Mouse (Mus musculus) liver, postnatal 0 days (tissue): ENCODE results near the gene Hpn. TPM values are rescaled to one million over a fixed set of nuclear protein-coding genes. Genes with fewer than 3 reads are reported as not detected.

Experiments
- ATAC-seq: fragments of 200-750 bp; cut with Nextera tagmentation; 2 replicates; pipeline ENCODE4 v1.8.0; 2017; ENCODE audit warnings: mild to moderate bottlenecking, moderate library complexity
- DNase-seq: peaks from one replicate; pipeline ENCODE4 v3.0.0-alpha.2; 2016
- H3K27ac ChIP-seq: fragments of 300-500 bp; sonication (generic); 2 replicates; pipeline ENCODE4 v1.5.1; 2014; ENCODE audit warnings: antibody characterized with exemption, moderate library complexity, mild to moderate bottlenecking, low read depth
- H3K27me3 ChIP-seq: fragments of 300-500 bp; sonication (generic); 2 replicates; pipeline ENCODE4 v1.6.1; 2014; ENCODE audit warnings: low read length, control low read depth, mixed read lengths; ENCODE audit not compliant: insufficient read depth
- H3K36me3 ChIP-seq: fragments of 300-500 bp; sonication (generic); replicated peaks from 2 replicates; pipeline ENCODE4 v1.6.1; 2014; ENCODE audit warnings: mild to moderate bottlenecking, control low read depth, low read length, moderate library complexity, mixed read lengths; ENCODE audit not compliant: insufficient read depth
- H3K4me1 ChIP-seq: fragments of 300-500 bp; sonication (generic); 2 replicates; pipeline ENCODE4 v1.6.1; 2014; ENCODE audit warnings: antibody characterized with exemption, mild to moderate bottlenecking, control low read depth; ENCODE audit not compliant: insufficient read depth
- H3K4me2 ChIP-seq: fragments of 300-500 bp; sonication (generic); 2 replicates; pipeline ENCODE4 v1.6.1; 2014; ENCODE audit warnings: low read depth, mild to moderate bottlenecking, low read length, moderate library complexity, mixed read lengths
- H3K4me3 ChIP-seq: fragments of 300-500 bp; sonication (generic); 2 replicates; pipeline ENCODE4 v1.5.1; 2014; ENCODE audit warnings: low read depth, low read length
- H3K9ac ChIP-seq: fragments of 300-500 bp; sonication (generic); replicated peaks from 2 replicates; pipeline ENCODE4 v1.6.1; 2014; ENCODE audit warnings: mild to moderate bottlenecking, moderate library complexity
- H3K9me3 ChIP-seq: fragments of 300-500 bp; sonication (generic); 2 replicates; pipeline ENCODE4 v1.6.1; 2016; ENCODE audit warnings: mild to moderate bottlenecking, control low read depth, low read length, mixed read lengths
- CTCF ChIP-seq: sonication (generic); IDR thresholded peaks from 2 replicates; pipeline ENCODE4 v1.5.1; 2016; ENCODE audit warnings: antibody characterized with exemption, low read depth
- EP300 ChIP-seq: IDR thresholded peaks from 2 replicates; pipeline ENCODE4 v1.6.1; 2016; ENCODE audit warnings: antibody characterized with exemption, low read depth, mild to moderate bottlenecking
- WGBS: fragments of 180-500 bp; shearing (Covaris S2); extraction: QIAGEN DNeasy Blood & Tissue Kit; methylation state at CpG from one replicate; pipeline ENCODE4 v1.1.7; 2014; ENCODE audit not compliant: insufficient replicate concordance; 5-methylcytosine and 5-hydroxymethylcytosine counted together
- polyA plus RNA-seq: library from polyadenylated mRNA; unstranded; fragments of >200 nt; fragmentation: Nextera tagmentation; extraction: Ambion mirVana; gene quantifications from 2 replicates; pipeline ENCODE4 v1.2.1, GENCODE M21; 2015

Hpn gene
- polyA plus RNA-seq, 1 experiment from 2014 or later: 250 TPM

DNA sequence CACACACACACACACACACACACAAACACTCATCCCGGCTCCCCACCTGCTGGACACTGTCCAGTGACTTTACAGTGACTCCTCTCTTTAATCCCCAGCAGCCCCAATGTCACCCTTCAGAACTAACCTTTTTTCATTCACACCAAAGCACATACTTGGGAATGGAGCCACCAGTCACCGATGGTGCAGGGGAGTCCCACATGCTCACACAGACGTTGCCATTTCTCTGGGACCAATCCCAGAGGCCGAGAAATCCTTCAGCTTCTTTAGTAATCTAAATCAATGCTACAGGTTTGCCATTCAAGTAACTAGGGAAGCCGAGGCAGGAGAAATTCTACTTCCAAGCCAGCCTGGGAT lies 40.4 kb downstream of the Hpn start:
- no peak for TF ChIP-seq CTCF
- no peak for TF ChIP-seq EP300
- Histone ChIP-seq H3K4me1 (no peaks in the 10 kb centered on the region), H3K4me3 (no peak overlapping the region), H3K4me2 (no peak overlapping the region), H3K27me3 (no peaks in the 10 kb centered on the region), H3K9me3 (no peaks in the 10 kb centered on the region), H3K36me3 (no peaks in the 10 kb centered on the region), H3K27ac (no peak overlapping the region), H3K9ac (no peak overlapping the region)
- 55% methylated on average over 5 of the region's 5 CpGs for WGBS
- ATAC-seq: no peak
- no peak for DNase-seq

DNA sequence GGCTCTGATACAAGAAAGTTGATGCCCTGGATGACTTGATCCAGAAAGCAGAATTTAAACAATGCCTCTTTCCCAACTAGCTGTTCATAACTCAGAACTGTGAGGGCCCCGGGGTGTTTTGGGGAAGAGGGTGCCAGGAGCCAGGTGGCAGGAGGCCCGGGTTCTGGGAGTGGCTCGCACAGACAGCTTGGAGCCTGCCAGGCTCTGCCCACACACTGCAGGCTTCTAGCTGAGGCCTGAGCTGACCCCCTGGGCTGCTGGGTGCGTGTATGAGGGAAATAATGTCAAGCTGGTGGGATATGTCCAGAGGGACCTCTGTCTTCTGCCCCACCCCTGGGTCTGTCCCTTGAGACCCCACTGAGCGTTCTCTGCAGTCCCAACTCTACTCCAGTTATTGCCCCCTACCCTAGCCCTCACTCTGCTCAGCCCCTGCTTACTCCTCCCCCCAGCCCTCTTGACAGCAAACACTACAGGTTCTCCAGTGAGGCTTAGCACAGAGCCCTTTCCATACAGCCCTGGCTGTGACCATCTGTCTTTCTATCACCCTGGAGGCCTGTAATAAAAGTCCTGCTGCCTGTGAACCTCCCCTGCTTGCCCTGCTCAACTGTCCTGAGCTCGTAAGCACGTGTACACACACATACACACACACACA lies 40.9 kb downstream of the Hpn start:
- WGBS: 62% methylated on average over 7 of the region's 7 CpGs
- Histone ChIP-seq H3K27me3 (no peaks in the 10 kb centered on the region), H3K27ac (no peak overlapping the region), H3K9ac (no peak overlapping the region), H3K4me3 (no peak overlapping the region), H3K4me2 (no peak overlapping the region), H3K4me1 (no peaks in the 10 kb centered on the region), H3K9me3 (no peaks in the 10 kb centered on the region), H3K36me3 (no peaks in the 10 kb centered on the region)
- DNase-seq: no peak
- ATAC-seq: no peak
- TF ChIP-seq CTCF: no peak
- TF ChIP-seq EP300: no peak

DNA sequence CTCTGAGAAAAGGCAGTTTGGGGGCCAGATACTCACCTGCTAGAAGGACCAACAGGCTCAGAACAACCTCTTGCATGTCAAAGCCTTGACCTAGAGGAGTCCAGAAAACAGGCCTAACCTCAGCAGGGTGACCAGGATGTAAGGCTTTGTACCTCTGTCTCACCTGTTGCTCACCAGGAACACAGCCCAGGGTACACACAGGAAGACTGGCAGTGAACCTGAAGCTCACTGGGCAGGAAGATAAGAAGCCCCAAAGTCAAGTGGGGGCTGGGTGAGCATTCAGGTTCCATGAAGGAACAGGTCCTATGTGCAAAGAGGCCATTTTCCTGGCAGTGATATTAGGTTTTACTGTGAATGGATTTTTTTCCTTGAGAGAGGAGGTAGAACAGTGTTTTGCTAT lies 41.5 kb downstream of the Hpn start:
- H3K27ac ChIP-seq: no peak overlapping the region

DNA sequence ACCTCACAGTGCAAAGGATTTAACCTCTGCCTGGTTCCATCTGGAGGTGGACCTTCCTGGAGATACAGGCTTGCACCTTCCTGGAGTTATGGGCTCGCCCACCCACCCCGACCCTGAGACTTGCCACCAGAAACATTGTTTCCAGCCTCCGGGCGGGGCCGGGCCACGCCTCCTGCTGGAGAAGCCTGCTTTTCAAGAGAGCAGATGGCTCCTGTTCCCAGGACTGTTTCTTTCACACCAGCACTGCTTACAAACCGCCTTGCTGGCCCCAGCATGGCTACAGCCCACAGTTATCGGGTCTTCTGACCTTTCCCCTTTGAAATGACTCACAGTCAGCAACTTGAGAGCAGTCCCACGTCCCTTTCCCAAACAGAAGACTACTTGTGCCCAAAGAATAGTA lies 42.8 kb downstream of the Hpn start:
- Histone ChIP-seq H3K9ac (no peak overlapping the region), H3K27me3 (no peaks in the 10 kb centered on the region), H3K4me3 (no peak overlapping the region), H3K27ac (no peak overlapping the region), H3K4me2 (no peak overlapping the region), H3K4me1 (no peaks in the 10 kb centered on the region), H3K9me3 (no peaks in the 10 kb centered on the region), H3K36me3 (no peaks in the 10 kb centered on the region)
- TF ChIP-seq EP300 (no peak), CTCF (no peak)
- DNase-seq (no peak), ATAC-seq (no peak)
- WGBS: 61% methylated on average over 9 of the region's 9 CpGs

More for the DNA sequence above, 41.5 kb downstream of the Hpn start:
- ATAC-seq (no peak), DNase-seq (no peak)
- Histone ChIP-seq H3K27me3 (no peaks in the 10 kb centered on the region), H3K4me3 (no peak overlapping the region), H3K4me2 (no peak overlapping the region), H3K36me3 (no peaks in the 10 kb centered on the region), H3K9ac (no peak overlapping the region), H3K4me1 (no peaks in the 10 kb centered on the region), H3K9me3 (no peaks in the 10 kb centered on the region)
- TF ChIP-seq CTCF (no peak), EP300 (no peak)

DNA sequence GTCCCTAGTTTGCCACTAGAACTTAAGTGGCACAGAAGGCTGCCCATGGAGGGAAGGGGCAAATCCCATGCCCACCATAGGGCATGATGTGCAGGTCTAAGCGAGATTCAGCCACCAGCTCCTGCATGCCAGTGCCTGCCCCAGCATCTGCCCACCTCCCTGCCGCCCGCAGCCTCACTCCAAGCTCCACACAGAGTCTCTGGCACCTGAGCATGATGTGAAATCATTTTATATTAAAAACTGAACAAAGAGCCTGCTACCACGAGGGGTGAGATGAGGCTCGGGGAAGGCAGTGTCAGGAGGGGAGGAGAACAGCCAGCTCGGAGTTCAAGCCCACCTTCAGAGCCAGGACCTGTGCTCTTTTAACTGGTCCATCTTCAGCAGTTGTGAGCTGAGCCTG lies 44.8 kb downstream of the Hpn start:
- H3K4me3 ChIP-seq: no peak overlapping the region
- no peak overlapping the region for H3K9ac ChIP-seq
- H3K36me3 ChIP-seq: no peaks in the 10 kb centered on the region
- H3K9me3 ChIP-seq: no peaks in the 10 kb centered on the region
- ATAC-seq (no peak), DNase-seq (no peak)
- TF ChIP-seq EP300 (no peak), CTCF (no peak)
- H3K27me3 ChIP-seq: no peaks in the 10 kb centered on the region
- no peaks in the 10 kb centered on the region for H3K4me1 ChIP-seq
- H3K4me2 ChIP-seq: no peak overlapping the region
- 76% methylated on average over 6 of the region's 6 CpGs for WGBS
- no peak overlapping the region for H3K27ac ChIP-seq

DNA sequence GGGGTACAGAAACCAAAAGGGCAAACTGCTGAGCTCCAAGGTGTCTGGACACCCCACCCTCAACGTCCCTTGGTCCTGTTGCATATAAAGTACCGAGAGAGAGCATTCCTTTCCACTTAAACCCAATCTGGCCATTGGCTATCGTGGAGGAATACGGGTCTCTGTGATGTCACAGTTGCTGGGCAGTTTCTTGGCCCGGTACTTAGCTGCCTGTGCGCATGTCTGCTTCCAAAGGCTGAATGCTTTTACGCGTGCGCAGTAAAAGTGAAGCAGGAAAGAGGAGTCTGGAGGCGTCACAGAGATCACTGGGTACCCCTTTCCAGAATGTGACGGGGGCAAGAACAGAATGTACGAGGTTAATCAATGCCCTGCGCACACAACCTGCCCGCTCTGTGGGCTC lies 45.6 kb downstream of the Hpn start:
- Histone ChIP-seq H3K4me2 (no peak overlapping the region), H3K4me1 (no peaks in the 10 kb centered on the region), H3K4me3 (no peak overlapping the region), H3K36me3 (no peaks in the 10 kb centered on the region), H3K27me3 (no peaks in the 10 kb centered on the region), H3K9ac (no peak overlapping the region), H3K27ac (no peak overlapping the region), H3K9me3 (no peaks in the 10 kb centered on the region)
- no peak for ATAC-seq
- 81% methylated on average over 14 of the region's 14 CpGs for WGBS
- no peak for TF ChIP-seq CTCF
- TF ChIP-seq EP300: no peak
- DNase-seq: no peak

DNA sequence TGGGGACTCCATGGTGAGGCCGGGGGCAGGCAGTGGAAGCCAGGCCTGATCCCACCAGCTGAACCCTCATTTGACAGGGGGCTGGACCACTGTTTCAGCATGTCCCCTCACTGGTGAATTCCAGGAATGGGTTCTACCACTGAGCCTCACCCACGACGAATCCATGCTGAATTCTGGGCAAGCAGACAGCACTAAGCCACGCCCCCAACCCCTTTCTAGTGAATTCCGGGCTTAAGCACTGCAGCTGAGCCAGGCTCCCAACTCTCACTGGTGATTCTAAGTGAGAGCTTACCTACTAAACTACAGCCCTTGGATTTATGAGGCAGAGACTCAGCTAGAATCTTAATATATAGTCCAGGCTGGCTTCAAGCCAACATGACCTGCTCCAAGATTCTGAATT lies 47.3 kb downstream of the Hpn start:
- Histone ChIP-seq H3K9ac (no peak overlapping the region), H3K27ac (no peak overlapping the region), H3K4me1 (no peaks in the 10 kb centered on the region), H3K36me3 (no peaks in the 10 kb centered on the region), H3K4me2 (no peak overlapping the region), H3K27me3 (no peaks in the 10 kb centered on the region), H3K4me3 (no peak overlapping the region), H3K9me3 (no peaks in the 10 kb centered on the region)
- TF ChIP-seq EP300 (no peak), CTCF (no peak)
- WGBS: 43% methylated on average over 5 of the region's 5 CpGs
- DNase-seq (no peak), ATAC-seq (no peak)
